Mouse (Mus musculus) hindlimb bud, embryonic 11.5 days (tissue): ENCODE results near the gene Spon1.

Source experiments
- DNase-seq: peaks from one replicate; pipeline ENCODE4 v3.0.0-alpha.2; 2012; ENCODE audit warnings: low read depth, low spot score; ENCODE audit errors: extremely low spot score

Gene Spon1

GRCm38 (mm10) chr7:113765667-113766497 is at the start of gene Spon1:
TSS of gene Spon1 (plus strand) at chr7:113765998.
- no peak for DNase-seq

DNA sequence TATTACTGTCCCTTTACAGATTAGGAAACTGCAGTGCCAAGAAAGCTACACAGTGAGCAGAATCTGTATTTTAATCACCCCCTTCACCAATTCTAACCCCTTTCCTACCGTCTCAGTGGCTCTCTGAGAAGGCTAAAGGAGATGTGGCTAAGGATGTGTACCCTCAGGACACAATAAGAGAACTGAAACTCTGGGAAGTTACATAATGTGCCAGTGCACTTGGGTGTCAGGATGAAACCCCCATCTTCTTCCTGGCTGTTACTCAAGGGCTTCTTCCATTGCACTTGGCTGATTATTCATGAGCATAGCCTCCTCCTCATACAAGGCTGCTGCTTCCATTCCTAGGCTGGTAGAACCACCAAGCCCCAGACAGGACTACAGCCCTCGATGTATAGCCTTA is 43.8 kb upstream of the Spon1 start:
- DNase-seq = no peak

GRCm38 (mm10) chr7:113723905-113724304 is 41.9 kb upstream of the Spon1 start:
- no peak for DNase-seq

DNA sequence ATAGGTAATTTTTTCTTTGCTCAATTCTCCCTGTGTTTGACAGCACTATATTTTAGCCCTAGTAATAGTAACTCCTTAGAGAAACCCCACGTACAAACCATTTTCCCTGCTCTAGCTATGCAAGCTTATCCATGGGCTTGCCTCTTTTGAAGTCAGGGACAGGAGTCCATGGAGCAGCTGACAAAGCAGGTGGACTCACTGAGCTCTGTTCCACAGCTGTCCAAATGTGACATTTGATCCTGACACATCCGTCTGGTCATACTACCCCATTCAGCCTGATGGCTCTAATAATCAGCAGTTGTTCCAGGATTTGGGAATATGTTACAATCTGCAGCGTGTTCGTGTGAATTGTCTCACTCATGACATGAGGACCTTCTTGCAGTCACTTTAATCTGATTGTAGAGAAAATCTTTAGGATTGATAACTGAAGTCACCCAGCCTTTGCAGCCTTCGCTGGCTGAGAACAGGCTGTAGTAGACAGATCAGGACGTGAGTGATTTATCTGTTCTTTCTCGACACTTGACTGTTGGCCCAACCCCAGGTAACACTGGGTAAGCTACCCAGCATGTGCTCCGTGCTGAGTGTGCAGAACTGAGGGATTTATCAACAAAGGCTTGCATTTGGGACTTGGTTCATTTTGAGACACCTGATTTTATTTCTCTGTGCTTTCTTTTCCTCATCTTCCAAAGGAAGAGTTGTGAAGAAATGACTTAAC is 37.6 kb upstream of the Spon1 start:
- DNase-seq = no peak

- DNase-seq = no peak
These were observed 36.9 kb upstream of the Spon1 start for GRCm38 (mm10) chr7:113728926-113729325.

DNA sequence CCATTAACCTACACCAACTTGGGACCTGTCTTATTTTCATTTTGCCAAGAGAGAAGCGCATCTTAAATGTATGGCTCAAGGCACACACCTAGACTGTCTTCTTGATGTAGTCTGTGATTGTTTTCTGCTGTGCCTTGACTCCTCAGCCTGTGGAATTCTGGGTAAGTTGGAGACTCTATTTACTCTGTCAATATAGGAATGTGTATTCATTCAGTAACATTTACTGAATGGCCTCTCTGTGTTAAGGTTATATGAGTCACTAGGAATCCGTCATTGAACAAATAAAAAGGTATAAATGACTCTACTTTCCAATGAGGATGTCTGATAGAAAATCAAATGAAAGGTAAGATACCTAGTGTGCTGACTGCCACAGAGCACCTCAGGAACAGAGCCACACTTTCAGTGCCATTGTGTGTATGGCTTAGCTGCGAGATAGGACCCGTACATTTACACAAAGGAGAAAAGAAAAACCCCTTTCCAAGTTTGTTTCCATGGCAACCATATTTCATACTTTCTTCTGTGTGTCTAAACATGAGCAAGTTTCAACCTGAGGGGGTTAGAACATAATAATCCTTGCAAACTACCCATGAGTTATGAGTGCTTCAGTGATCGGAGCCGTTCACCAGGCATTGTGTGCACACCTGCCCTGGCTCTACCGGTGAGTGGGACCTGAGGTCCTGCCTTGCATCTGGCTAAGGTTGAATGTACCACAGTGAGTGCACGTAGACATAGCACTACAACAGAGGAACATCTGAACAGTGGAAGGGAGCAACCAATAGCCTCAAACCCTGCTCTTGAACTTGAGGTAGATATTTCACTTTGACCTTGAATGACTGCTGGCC is 35.2 kb upstream of the Spon1 start:
- no peak for DNase-seq

- DNase-seq = no peak
These were observed 27.9 kb upstream of the Spon1 start for GRCm38 (mm10) chr7:113737790-113738362.

DNA sequence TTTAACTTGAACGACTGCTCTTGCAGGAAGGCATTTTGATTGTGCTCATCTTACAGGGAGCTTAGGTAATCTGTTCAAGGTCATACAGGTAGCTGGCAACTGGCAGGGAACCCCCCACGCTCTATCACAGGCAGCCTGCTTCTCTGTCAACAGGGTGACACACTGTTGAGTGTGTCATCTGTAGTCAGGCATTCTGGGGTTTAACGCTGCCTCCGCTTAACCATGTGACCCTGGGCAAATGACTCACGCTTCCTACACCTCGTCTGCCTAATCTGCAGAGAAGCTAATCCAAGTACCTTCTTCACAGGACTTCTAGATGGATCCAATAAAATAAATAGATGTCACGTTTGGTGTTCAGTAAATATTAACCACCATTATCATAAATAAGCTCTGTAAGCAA is 26.6 kb upstream of the Spon1 start:
- DNase-seq = no peak

DNA sequence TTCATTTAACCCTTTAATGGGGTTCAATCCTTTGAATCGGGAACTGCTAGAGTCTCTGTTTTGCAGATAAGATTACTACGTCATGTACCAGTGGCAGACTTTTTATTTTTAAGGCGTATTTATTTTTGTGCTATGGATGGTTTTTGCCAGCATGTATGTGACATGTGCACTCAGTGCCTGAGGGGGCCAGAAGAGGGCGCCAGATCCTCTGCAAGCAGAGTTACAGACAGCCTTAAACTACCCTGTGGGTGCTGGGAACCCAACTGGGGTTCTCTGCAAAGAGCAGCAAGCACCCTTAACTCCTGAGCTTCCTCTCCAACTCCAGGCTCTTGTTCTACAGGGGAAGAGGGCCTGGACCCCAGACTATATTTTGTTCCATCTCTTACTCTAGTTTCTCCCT is 23.2 kb upstream of the Spon1 start:
- no peak for DNase-seq

GRCm38 (mm10) chr7:113743982-113744381 is 21.8 kb upstream of the Spon1 start:
- DNase-seq = no peak

DNA sequence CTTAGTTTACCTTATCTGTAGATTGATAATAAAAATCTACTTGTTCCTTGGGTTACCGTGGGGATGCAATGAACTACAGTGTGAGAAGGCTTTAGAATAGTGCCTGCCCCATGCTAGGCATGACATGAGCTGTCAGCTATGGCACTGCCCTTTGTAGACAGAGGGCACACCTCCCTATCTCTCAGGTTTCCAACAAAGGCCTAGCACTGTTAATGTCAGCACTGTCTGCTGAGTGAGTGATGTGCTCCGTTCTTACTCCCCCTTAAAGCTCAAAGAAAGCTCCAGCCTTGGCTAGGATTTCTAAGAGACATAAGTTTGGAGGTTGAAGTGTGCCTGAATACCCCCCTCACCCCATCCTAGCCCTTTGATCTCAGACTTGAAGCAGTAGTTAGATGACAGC is 9.2 kb upstream of the Spon1 start:
- no peak for DNase-seq

- DNase-seq = no peak
These were observed 6.6 kb upstream of the Spon1 start for GRCm38 (mm10) chr7:113759212-113759611.

GRCm38 (mm10) chr7:113765133-113765532 is 665 bp upstream of the Spon1 start:
- no peak for DNase-seq

GRCm38 (mm10) chr7:113766498-113766941 is 722 bp downstream of the Spon1 start:
- no peak for DNase-seq

- no peak for DNase-seq
These were observed 1.7 kb downstream of the Spon1 start for GRCm38 (mm10) chr7:113767546-113767945.

DNA sequence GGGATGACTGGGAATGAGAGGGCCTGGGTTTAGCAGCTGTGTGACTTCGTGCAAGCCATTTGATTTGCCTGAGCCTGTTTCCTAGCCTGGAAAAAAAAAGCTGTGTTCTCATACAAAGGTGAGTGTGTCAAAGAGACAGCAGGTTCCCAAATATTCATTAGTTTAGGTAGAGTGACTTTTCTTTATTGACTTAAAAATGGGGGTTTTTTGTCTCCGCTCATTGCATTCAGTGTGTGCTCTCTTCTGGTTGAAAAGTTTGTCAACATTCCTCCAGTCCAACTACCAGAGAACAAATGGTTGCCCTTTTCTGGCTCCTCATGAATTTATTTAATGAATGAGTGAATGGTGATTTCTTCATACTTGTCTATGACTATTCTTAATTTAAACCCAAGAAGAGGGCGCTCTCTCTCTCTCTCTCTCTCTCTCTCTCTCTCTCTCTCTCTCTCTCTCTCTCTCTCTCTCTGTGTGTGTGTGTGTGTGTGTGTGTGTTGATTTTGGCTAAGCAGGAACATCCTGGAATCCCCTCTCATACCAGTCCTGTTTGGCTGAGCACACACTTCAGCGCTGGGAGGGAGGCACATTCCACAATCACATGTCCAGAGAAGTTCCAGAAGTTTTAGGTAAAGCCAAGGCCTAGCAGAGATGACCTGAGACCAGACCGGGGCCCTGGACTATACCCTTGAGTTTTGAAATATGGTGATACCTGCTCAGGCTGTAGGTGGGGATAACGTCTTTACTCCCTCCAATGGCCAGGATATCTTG is 2.6 kb downstream of the Spon1 start:
- DNase-seq = no peak

- DNase-seq = no peak
These were observed 3.5 kb downstream of the Spon1 start for GRCm38 (mm10) chr7:113769281-113769680.

- no peak for DNase-seq
These were observed 6.3 kb downstream of the Spon1 start for GRCm38 (mm10) chr7:113772135-113772534.

DNA sequence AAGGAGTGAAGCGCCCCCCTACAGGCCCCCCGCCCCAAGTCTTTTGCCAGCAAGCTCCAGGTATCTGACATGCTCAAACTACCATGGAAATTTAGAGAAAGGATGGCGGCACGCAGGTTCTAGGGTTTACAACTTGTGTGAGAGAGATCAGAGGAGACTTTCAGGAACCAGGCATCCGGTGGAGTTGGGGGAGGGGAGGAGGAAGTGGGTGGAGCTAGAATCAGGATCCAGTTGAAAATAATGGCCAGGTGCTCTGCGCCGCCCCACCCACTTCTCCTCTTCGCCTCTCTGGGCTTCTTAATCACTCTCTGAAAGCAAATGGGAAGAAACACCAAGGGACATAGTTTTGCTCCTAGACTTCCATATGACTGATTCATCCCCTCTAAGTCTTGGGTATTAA is 7.6 kb downstream of the Spon1 start:
- no peak for DNase-seq

GRCm38 (mm10) chr7:113774039-113774438 is 8.2 kb downstream of the Spon1 start:
- no peak for DNase-seq
